13 mouse cellular contexts compared by ENCODE assay signal in the genomic region with DNA sequence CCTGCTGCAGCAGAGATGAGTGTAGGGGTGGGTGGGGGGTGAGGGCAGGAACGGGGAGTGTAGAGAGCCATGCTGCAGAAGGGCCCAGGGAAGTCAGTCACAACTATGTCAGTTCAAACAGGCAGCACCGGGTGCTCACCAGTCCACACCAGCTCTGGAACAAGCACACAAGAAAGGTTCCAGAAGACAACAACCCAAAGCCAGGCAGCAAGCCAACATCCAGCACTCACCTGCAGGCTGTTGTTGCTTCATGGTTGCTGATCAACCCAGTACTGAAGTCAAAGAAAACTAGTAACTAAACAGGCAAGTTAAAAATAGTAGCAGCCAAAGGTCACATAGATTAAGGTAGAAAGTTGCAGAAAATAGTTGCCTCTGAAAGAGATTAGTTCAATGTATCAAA. TPM values are rescaled to one million over a fixed set of nuclear protein-coding genes. Genes with fewer than 3 reads are reported as not detected.
DNase-seq lines count a peak whose midpoint lies in the region; ATAC-seq and TF ChIP-seq lines count a peak whose summit lies in the region.
"Had no signal": no experiment of that assay in that cellular context is flagged by ENCODE, and none has a peak within 500 bp of the region (broad histone marks: within the 10 kb centered on the region; RNA-seq: fewer than 3 reads in every experiment).

No protein-coding gene starts in this region.

- WGBS in liver, embryonic 13.5 days (ENCODE audit: insufficient replicate concordance): 42% methylated on average over 2 of the region's 2 CpGs
- WGBS in stomach, postnatal 0 days: 42% methylated on average over 2 of the region's 2 CpGs

- H3K9me3 ChIP-seq in liver, embryonic 13.5 days (replicated peaks): no peaks in the 10 kb centered on the region
- no peaks in the 10 kb centered on the region for H3K9me3 ChIP-seq in stomach, postnatal 0 days (ENCODE audit: control insufficient read depth, low read length)
- H3K9me3 ChIP-seq: midbrain, embryonic 13.5 days had no signal

- no peak for TF ChIP-seq EP300 in stomach, postnatal 0 days (optimal IDR thresholded peaks at IDR 0.05)

- peaks cover 21% of the 10 kb centered on the region for H3K4me1 ChIP-seq in liver, embryonic 13.5 days (replicated peaks)
- H3K4me1 ChIP-seq in stomach, postnatal 0 days (replicated peaks; ENCODE audit: control insufficient read depth, insufficient read depth): no peaks in the 10 kb centered on the region

- H3K4me2 ChIP-seq in liver, embryonic 13.5 days: no peak overlapping the region
- no peak overlapping the region for H3K4me2 ChIP-seq in stomach, postnatal 0 days (replicated peaks; ENCODE audit: low read depth)
- H3K4me2 ChIP-seq: midbrain, embryonic 13.5 days had no signal

- H3K4me3 ChIP-seq in liver, embryonic 13.5 days (replicated peaks): no peak overlapping the region
- no peak overlapping the region for H3K4me3 ChIP-seq in stomach, postnatal 0 days (ENCODE audit: low read depth, low read length)
- H3K4me3 ChIP-seq: erythroblast, embryonic 14.5 days; midbrain, embryonic 13.5 days had no signal

- no peak for TF ChIP-seq CTCF in stomach, postnatal 0 days (IDR thresholded peaks at IDR 0.05; ENCODE audit: low read depth)

- H3K27ac ChIP-seq in liver, embryonic 13.5 days: no peak overlapping the region
- no peak overlapping the region for H3K27ac ChIP-seq in stomach, postnatal 0 days (replicated peaks)

- no peaks in the 10 kb centered on the region for H3K36me3 ChIP-seq in liver, embryonic 13.5 days
- H3K36me3 ChIP-seq in stomach, postnatal 0 days (ENCODE audit: control insufficient read depth, insufficient read depth, low read length): no peaks in the 10 kb centered on the region
- H3K36me3 ChIP-seq: midbrain, embryonic 13.5 days had no signal

- ATAC-seq in liver, embryonic 13.5 days (ENCODE audit: low read depth): 0 out of 2 replicates have a peak, but pooled peaks have one; percentile 27
- peak; percentile 43 for ATAC-seq in stomach, postnatal 0 days (ENCODE audit: low FRiP score, low TSS enrichment)
- ATAC-seq: midbrain, embryonic 13.5 days had no signal

- H3K27me3 ChIP-seq in liver, embryonic 13.5 days: no peaks in the 10 kb centered on the region
- no peaks in the 10 kb centered on the region for H3K27me3 ChIP-seq in stomach, postnatal 0 days (ENCODE audit: control insufficient read depth, insufficient read depth, low read length)
- H3K27me3 ChIP-seq: CH12.LX; midbrain, embryonic 13.5 days had no signal

- DNase-seq in liver, embryonic 13.5 days: no peak
- DNase-seq in liver: no peak
- peak; percentile 93 to 95 for DNase-seq in kidney, adult 8-10 months
- peak; percentile 86 for DNase-seq in kidney, postnatal 10 days
- peak; percentile 61 for DNase-seq in stomach, postnatal 0 days (ENCODE audit: low spot score)
- DNase-seq in spleen, adult 12 weeks (ENCODE audit: low spot score): no peak
- DNase-seq in ovary, adult 18-20 months (ENCODE audit: low spot score): no peak
- DNase-seq: cerebellum, adult 8-10 months; right cerebral cortex, adult 18-20 months; thymus, postnatal 36 days had no signal

- no peak overlapping the region for H3K9ac ChIP-seq in liver, embryonic 13.5 days
- H3K9ac ChIP-seq in stomach, postnatal 0 days (ENCODE audit: low read length): no peak overlapping the region
- H3K9ac ChIP-seq: midbrain, embryonic 13.5 days had no signal

RNA-seq across cellular contexts. Expression of a gene that starts 7.5 kb away (rescaled TPM):
- 16.6 and 21.5 TPM in 2 replicates for polyA plus RNA-seq in liver, embryonic 13.5 days (2015; fragmentation: Nextera tagmentation; extraction: Ambion mirVana)
- 12.5 and 13.1 TPM in 2 replicates for polyA plus RNA-seq in stomach, postnatal 0 days (2015; fragmentation: Nextera tagmentation; extraction: Ambion mirVana)

Comparison
In these comparisons a context has a peak if more than half of its experiments do, and no peak if none do; other contexts are left out.
1. DNase-seq: peak in kidney, adult 8-10 months (2 of 2), kidney, postnatal 10 days (single experiment) and stomach, postnatal 0 days (single experiment); none in liver, embryonic 13.5 days (single experiment), liver (single experiment), spleen, adult 12 weeks (single experiment) and ovary, adult 18-20 months (single experiment).